31 mouse cellular contexts compared by ENCODE assay signal in the genomic region with DNA sequence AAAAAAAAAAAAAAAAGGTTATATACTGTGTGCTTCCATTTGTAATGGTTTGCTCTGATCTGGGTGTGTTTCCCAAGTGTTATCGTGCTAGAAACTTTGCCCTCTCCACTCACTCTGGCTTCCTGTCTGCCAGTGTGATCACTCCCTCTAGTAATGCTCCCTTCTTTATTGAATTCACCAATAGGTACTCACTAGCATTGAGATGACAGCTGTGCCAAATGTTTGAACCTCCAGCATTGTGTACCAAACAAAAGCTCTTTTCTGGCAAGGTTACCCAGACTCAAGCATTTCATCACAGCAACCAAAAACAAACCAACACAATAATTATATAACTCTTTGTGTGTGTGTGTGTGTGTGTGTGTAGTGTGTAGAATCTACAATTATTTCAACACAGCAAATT. TPM values are rescaled to one million over a fixed set of nuclear protein-coding genes. Genes with fewer than 3 reads are reported as not detected.
"Had no signal": no experiment of that assay in that cellular context is flagged by ENCODE, and none has a peak within 500 bp of the region (broad histone marks: within the 10 kb centered on the region; RNA-seq: fewer than 3 reads in every experiment).

No protein-coding gene starts in this region.

- DNase-seq: heart, adult 2 months; heart, postnatal 10 days; heart, postnatal 14 days; heart, postnatal 36 days; heart, postnatal 4 days; kidney, adult 11 months; kidney, adult 18-20 months; kidney, adult 8-10 months; kidney, postnatal 10 days; kidney, postnatal 14 days; kidney, postnatal 25 days; kidney, postnatal 4 days; layer of hippocampus, postnatal 36 days had no signal

- H3K9me3 ChIP-seq: heart, embryonic 10.5 days; heart, embryonic 12.5 days; heart, embryonic 13.5 days; heart, embryonic 15.5 days; hindbrain, embryonic 10.5 days; hindbrain, embryonic 12.5 days; hindbrain, embryonic 13.5 days; hindbrain, embryonic 15.5 days; intestine, embryonic 15.5 days; kidney, embryonic 15.5 days had no signal

- H3K27me3 ChIP-seq: heart, embryonic 12.5 days; heart, embryonic 15.5 days; intestine, embryonic 15.5 days had no signal

- H3K27ac ChIP-seq: heart, adult 2 months; heart, embryonic 10.5 days; heart, embryonic 13.5 days; heart, embryonic 15.5 days; hindbrain, embryonic 10.5 days; hindbrain, embryonic 12.5 days; hindbrain, embryonic 13.5 days; hindbrain, embryonic 14.5 days; hindbrain, embryonic 15.5 days; hindbrain, postnatal 0 days; intestine, embryonic 15.5 days; kidney, embryonic 15.5 days; kidney, postnatal 0 days had no signal

- H3K4me1 ChIP-seq: hindbrain, embryonic 15.5 days had no signal

- H3K36me3 ChIP-seq: heart, embryonic 10.5 days; heart, embryonic 12.5 days; heart, embryonic 13.5 days; heart, embryonic 15.5 days; hindbrain, embryonic 10.5 days; hindbrain, embryonic 12.5 days; hindbrain, embryonic 13.5 days; hindbrain, embryonic 15.5 days; intestine, embryonic 15.5 days; kidney, embryonic 15.5 days had no signal

- H3K4me2 ChIP-seq: heart, embryonic 11.5 days; heart, embryonic 12.5 days; heart, embryonic 13.5 days; heart, embryonic 15.5 days; hindbrain, embryonic 12.5 days; hindbrain, embryonic 13.5 days; hindbrain, embryonic 14.5 days; hindbrain, embryonic 15.5 days; intestine, embryonic 15.5 days; kidney, embryonic 15.5 days had no signal

- ATAC-seq: hindbrain, embryonic 16.5 days; hindbrain, postnatal 0 days; inflammation-experienced regulatory T-cells, adult 6 months; intestine, embryonic 15.5 days had no signal

- H3K9ac ChIP-seq: heart, embryonic 12.5 days; heart, embryonic 13.5 days; heart, embryonic 15.5 days; hindbrain, embryonic 12.5 days; hindbrain, embryonic 13.5 days; hindbrain, embryonic 14.5 days; hindbrain, embryonic 15.5 days; intestine, embryonic 15.5 days; kidney, embryonic 15.5 days had no signal

- H3K4me3 ChIP-seq: heart, adult 2 months; heart, embryonic 10.5 days; heart, embryonic 12.5 days; heart, embryonic 13.5 days; heart, embryonic 15.5 days; hindbrain, embryonic 10.5 days; hindbrain, embryonic 12.5 days; hindbrain, embryonic 13.5 days; hindbrain, embryonic 15.5 days; intestine, embryonic 15.5 days; kidney, embryonic 15.5 days; layer of hippocampus, adult 2 months had no signal

RNA-seq across cellular contexts. Expression of a gene that starts 2.9 kb away (rescaled TPM):
- polyA plus RNA-seq: hindbrain, embryonic 11.5 days; inflammation-experienced regulatory T-cells, adult 6 months had no signal
